Mouse (Mus musculus) induced T-regulatory cell, adult 2 months (primary cell): ENCODE results near the gene B3gntl1.

Experiments used
- DNase-seq: peaks from one replicate; pipeline ENCODE4 v3.0.0-alpha.2; 2012; ENCODE audit warnings: low read depth

The B3gntl1 gene

DNA sequence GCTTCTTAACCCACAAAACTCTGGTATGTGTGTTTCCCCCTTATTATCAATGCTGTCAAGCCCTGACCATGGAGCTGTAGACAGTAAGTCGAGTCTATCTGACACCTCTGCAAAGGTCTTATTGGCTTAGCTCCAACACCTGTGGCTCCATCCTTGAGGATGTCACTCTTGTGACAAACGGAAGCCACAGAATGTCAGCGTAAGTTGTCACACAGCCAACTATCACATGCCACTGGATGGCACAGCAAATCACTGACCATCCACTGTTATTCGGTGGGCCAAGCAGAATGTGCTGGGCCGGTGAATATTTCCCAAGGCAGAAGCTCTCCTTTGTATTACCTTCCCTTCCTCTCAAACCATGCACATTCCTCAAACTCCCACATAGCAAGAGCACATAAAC is 24.8 kb downstream of the B3gntl1 start:
- no peak for DNase-seq

- DNase-seq = no peak
Observed at GRCm38 (mm10) chr11:121647321-121647720, 25.6 kb downstream of the B3gntl1 start.

GRCm38 (mm10) chr11:121645394-121645793 is 27.6 kb downstream of the B3gntl1 start:
- no peak for DNase-seq

DNA sequence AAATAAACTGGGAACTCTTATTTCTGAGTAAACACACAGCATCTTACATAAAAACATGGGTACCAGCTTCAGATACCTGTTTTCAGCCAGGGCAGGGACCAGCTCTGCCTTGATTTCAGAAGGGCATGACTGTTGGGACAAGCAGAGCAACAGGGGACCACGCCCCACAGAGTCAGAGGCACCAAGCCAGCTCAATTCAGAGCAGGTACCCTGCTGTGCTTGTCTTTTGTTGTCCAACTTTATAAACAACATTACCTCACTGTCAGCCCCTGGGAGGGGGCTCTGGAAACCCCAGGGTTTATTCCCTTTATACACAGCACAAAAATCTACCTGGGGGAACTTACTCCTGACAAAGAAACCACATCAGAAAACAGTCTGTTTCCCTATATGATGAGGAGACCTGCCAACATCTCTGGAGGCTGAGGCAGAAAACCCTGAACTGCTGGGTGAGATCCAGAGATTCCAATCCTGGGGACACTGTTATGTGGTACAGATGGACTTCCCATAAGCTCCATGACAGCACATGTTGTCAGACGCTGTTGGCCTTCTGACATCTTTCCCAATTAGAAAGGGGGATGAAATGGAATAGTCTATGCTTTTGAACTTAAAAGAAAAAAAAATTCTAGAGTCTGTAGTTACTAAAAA is 31.3 kb downstream of the B3gntl1 start:
- no peak for DNase-seq

- DNase-seq = no peak
Observed at GRCm38 (mm10) chr11:121636646-121637045, 36.3 kb downstream of the B3gntl1 start.

DNA sequence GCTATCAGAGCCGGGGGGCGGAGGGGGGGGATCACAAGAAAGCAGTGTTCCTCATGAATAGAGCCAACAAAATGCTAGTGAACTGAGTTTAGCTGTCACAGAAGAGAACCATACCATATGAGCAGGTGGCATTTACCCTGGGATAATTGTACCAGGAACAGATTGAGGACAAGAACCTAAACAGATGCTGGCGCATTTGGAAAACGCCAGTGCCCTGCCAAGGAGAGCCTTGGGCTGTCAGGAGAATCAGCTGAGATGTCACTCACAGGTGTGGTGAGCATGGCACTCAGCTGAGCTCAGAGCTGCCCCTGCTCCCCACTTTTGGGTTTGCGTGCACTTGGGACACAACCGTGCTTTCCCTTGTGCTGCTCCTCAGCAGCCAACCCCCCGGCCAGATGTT is 41.5 kb downstream of the B3gntl1 start:
- no peak for DNase-seq

- peak; percentile 20 for DNase-seq
Observed at GRCm38 (mm10) chr11:121630406-121630805, 42.5 kb downstream of the B3gntl1 start.

DNA sequence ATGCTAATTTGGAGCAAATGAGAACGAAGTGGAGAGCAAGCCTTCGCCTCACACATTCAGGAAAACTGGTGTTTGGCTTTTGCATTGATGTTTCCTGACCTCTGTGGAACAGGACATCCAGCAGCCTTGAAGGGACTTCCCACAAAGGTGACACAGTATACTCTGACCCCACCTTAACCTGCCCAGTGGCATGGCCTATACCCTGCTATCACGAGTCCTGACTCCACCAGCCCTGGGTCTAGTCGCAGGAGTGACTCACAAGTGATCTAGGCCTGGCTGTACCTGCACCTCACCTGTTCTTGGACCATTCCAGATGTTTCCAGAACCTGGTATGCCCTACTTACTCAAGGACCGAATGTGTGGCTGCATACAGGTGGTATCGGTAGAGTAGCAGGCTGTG is 43.4 kb downstream of the B3gntl1 start:
- DNase-seq = no peak

DNA sequence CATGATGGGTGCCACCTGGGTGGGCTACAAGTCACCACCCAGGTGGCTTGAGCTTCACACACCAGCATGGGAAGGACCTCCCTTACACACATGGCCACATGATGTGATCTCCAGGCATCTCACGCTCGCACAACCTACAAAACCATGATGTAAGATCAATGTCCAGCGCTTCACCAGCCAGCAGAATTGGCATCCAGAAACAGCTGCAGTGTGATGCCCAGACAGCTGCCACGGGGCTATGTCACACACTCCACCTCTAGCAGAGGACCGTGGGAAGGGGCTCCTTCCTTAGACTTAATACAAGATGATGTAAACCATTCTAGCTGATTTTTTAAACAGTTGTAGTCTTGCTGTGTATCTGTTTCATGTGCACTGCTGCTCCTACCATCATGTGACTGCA is 45.4 kb downstream of the B3gntl1 start:
- no peak for DNase-seq

- no peak for DNase-seq
Observed at GRCm38 (mm10) chr11:121625007-121625406, 47.9 kb downstream of the B3gntl1 start.

DNA sequence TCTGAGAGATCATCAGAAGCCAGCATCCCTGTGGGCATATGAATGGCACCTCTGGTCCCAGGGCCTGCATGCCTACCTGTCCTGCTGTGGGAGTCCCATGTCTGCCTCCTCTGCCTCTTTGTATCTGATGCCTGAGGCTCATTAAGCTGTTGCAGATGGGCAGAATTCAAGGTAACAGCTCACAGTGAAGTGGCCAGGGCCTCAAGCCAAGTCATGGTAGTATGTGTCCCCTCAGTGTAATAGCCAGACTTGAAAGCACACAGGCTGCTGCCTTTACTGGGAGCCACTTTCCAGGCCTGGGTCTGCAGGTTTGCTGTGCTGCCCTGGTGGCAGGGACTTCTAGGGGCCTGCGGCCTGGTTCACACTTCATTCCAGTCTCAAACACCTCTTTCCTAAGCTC is 55.6 kb downstream of the B3gntl1 start:
- DNase-seq = no peak

- no peak for DNase-seq
Observed at GRCm38 (mm10) chr11:121616501-121616900, 56.5 kb downstream of the B3gntl1 start.

- DNase-seq = no peak
Observed at GRCm38 (mm10) chr11:121615961-121616485, 56.9 kb downstream of the B3gntl1 start.

DNA sequence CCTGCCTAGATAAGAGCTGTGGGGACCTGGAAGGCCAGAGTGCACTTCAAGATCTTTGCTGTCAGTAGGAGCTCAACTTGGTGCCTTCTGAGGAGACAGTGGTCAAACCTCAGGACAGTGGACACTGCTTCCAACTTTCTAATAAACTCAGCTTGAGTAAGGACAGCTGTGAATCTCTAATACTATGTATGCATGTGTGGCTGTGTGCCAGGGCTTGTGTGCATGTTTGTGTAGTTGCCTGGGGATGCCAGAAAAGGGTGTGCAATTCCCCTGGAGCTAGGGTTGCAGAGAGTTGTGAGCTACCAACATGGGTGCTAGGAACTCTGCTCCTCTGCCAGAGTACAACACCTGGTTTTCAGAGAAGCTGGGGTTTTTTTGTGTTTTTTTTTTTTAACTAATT is 62.0 kb downstream of the B3gntl1 start:
- no peak for DNase-seq

DNA sequence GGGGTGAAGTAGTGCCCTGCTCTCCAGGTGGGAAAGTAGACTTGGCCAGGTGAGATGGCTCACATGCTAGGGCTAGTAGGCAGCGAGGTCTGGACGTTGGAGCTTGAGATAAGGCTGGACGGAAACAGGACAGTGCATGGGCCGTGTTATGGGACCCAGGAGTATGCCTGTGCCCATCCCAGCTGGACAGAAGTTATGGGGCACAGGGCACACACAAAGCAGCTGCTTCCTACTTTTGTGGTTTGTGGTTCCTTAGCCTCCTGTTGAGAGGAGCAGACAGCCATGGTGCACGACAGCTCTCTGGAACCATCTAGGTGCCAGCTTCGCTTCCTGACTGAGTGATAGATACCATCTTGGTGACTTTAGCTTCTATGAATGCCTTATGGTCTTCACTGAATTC is 67.3 kb downstream of the B3gntl1 start:
- no peak for DNase-seq

GRCm38 (mm10) chr11:121601422-121601821 is 71.5 kb downstream of the B3gntl1 start:
- DNase-seq = no peak

- no peak for DNase-seq
Observed at GRCm38 (mm10) chr11:121597254-121597653, 75.7 kb downstream of the B3gntl1 start.

GRCm38 (mm10) chr11:121581856-121582255 is 91.1 kb downstream of the B3gntl1 start:
- DNase-seq = no peak
